Mouse (Mus musculus) large intestine, adult 2 months (tissue): ENCODE data around the gene Olfr680-ps1. TPM values are rescaled to one million over a fixed set of nuclear protein-coding genes. Genes with fewer than 3 reads are reported as not detected.
"Not testable (repeated sequence)": the region's sequence is repeated elsewhere in the genome, so short reads cannot be mapped to it uniquely, and the experiment has no call there.

ENCODE experiments used
- DNase-seq: peaks from one replicate; pipeline ENCODE4 v3.0.0-alpha.2; 2012; ENCODE audit warnings: low read depth, low spot score
- WGBS: fragments of 180-500 bp; shearing (Covaris S2); methylation state at CpG from one replicate; pipeline ENCODE4 v1.1.7; 2018; 5-methylcytosine and 5-hydroxymethylcytosine counted together
- polyA plus RNA-seq: library from polyadenylated mRNA; depleted of rRNA; stranded (reverse); fragments of >200 nt; gene quantifications from 2 replicates; pipeline ENCODE4 v1.2.3, GENCODE M21; 2012; rRNA removed

Gene Olfr680-ps1
- polyA plus RNA-seq = not detected in 2 replicates

DNA sequence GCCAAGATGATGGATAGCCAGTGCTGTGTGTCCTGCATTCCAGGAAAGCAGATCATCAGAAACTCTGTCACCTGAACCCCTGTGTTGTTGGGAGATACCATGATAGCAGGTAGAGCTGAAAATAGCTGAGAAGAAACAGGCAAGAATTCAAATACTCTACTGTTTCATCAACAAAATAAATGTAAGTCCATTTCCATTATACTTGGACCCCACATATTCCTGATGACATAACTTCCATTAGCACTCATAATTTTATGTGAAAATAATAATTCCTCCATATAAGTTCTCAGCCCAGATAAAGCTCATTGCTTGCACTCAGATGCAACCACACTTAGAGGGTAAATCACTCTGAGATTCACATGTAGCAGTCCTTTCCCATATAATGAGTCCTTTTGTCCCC, at the start of gene Olfr680-ps1:
Gene Olfr680-ps1, minus strand, starts transcription at position 101 of the 400 bp plus-strand sequence.
- not testable (repeated sequence) for DNase-seq

DNA sequence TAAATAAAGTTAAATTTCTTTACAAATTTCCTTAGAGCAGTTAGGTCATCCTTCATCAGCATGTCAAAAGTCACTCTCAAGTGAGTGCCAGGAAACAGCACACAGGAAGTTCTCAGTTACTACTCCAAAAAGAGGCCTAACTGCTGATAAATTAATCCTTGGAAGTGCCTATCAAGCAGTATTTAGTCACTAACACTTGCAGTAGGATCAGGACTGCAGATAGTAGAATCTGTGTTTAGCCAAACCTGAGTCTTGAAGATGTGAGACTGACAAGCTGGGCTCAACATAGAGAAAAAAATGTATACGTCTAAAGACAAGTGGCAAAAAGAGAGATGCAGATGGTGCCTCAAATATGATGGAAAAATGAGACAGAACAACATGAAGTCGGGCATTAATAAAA, 48.7 kb upstream of the Olfr680-ps1 start:
- DNase-seq = no peak
- WGBS = 72% methylated on average over 2 of the region's 2 CpGs

DNA sequence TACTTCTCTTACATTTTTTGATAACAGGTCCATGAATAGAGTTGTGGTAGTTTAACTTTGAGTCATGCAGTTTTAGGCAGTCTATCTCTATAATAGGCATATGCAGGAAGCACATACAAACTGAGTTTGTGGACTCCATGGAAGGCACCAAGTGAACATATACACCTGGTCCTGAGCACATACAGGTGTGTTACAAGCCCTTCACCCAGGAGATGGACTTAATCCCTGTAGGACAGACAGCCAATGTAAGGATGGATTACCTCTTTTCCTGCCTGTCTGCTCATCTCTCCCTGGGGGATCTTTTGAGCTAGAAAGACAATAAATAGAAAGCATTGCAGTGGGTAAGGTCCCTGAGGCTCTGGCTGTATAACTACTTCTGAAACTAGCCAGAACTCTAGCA, 23.9 kb upstream of the Olfr680-ps1 start, which contains the start of gene Olfr681:
Gene Olfr681, plus strand, starts transcription at position 301 of the 400 bp plus-strand sequence.
- DNase-seq = no peak

DNA sequence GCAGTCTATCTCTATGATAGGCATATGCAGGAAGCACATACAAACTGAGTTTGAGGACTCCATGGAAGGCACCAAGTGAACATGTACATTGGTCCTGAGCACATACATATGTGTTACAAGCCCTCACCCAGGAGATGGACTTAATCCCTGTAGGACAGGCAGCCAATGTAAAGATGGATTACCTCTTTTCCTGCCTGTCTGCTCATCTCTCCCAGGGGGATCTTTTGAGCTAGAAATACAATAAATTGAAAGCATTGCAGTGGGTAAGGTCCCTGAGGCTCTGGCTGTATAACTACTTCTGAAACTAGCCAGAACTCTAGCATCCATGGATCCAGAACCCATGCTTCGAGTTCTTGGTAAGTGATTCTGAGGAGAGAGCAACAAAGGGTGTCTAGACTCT, 11.7 kb downstream of the Olfr680-ps1 start, which contains the start of gene Olfr679:
Gene Olfr679, plus strand, starts transcription at position 301 of the 400 bp plus-strand sequence.
- DNase-seq = no peak
- WGBS = 41% methylated on average over 1 of the region's 1 CpGs

DNA sequence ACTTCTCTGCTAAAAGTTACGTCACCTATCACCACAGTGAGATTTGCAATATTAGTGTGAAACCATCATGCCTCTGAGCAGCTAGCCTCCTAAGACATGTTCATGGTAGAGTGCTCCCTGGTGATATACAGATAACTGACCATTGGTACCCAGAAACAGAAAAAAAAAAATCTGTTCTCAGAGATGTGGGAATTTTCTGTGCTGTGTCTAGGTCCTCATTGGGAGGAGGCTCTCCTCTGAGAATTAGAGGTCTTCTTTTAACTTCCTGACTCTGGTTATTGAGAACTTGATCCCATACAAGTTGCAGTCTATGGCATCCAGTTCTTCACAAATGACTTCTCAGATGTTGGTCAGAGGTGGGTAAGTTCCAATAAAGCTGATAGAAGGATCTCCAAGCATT, 28.4 kb downstream of the Olfr680-ps1 start, which contains the start of gene Olfr678:
Gene Olfr678, plus strand, starts transcription at position 301 of the 400 bp plus-strand sequence.
- no peak for DNase-seq
- WGBS = 75% methylated on average over 1 of the region's 1 CpGs

DNA sequence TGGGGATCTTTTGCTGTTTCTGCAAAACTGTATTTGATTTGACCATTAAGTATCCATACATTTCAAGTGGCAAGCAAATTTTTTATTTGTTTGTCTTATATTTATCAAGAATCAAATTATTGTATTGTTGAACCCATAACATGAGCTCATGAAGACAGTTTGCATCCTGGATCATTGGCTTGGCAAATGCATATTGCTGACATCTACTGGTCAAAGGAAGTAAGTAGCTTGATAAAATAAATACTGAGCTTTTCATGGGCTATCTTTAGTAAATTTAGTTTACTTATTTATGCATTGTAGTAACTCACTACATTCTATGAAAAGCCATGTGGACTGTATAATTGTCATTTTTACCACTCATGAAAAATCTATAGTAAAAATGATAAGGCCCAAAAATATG, 33.7 kb downstream of the Olfr680-ps1 start:
- DNase-seq = no peak

Other genes with a start within 250 kb of the Olfr680-ps1 start
- not detected in 2 replicates for gene Usp17la, start 235.8 kb downstream of the Olfr680-ps1 start, polyA plus RNA-seq
- not detected in 2 replicates for gene Olfr665, start 214.8 kb downstream of the Olfr680-ps1 start, polyA plus RNA-seq
- gene Olfr666, start 196.9 kb downstream of the Olfr680-ps1 start, polyA plus RNA-seq = not detected in 2 replicates
- gene Olfr667, start 171.3 kb downstream of the Olfr680-ps1 start, polyA plus RNA-seq = not detected in 2 replicates
- gene Olfr668, start 164.8 kb downstream of the Olfr680-ps1 start, polyA plus RNA-seq = not detected in 2 replicates
- not detected in 2 replicates for gene Olfr669, start 158.6 kb downstream of the Olfr680-ps1 start, polyA plus RNA-seq
- not detected in 2 replicates for gene Olfr670, start 130.2 kb downstream of the Olfr680-ps1 start, polyA plus RNA-seq
- not detected in 2 replicates for gene Olfr671, start 113.7 kb downstream of the Olfr680-ps1 start, polyA plus RNA-seq
- not detected in 2 replicates for gene Olfr672, start 90.8 kb downstream of the Olfr680-ps1 start, polyA plus RNA-seq
- gene Olfr675, start 64.4 kb downstream of the Olfr680-ps1 start, polyA plus RNA-seq = not detected in 2 replicates
- not detected in 2 replicates for gene Olfr676, start 60.1 kb downstream of the Olfr680-ps1 start, polyA plus RNA-seq
- gene Olfr677, start 41.4 kb downstream of the Olfr680-ps1 start, polyA plus RNA-seq = not detected in 2 replicates
- gene Olfr678, start 28.3 kb downstream of the Olfr680-ps1 start, polyA plus RNA-seq = not detected in 2 replicates
- gene Olfr679, start 11.6 kb downstream of the Olfr680-ps1 start, polyA plus RNA-seq = not detected in 2 replicates
- not detected in 2 replicates for gene Olfr681, start 24.0 kb upstream of the Olfr680-ps1 start, polyA plus RNA-seq
- not detected in 2 replicates for gene Olfr683, start 54.2 kb upstream of the Olfr680-ps1 start, polyA plus RNA-seq
- gene Olfr684, start 70.8 kb upstream of the Olfr680-ps1 start, polyA plus RNA-seq = not detected in 2 replicates
- gene Olfr685, start 93.2 kb upstream of the Olfr680-ps1 start, polyA plus RNA-seq = not detected in 2 replicates
- not detected in 2 replicates for gene Olfr686, start 114.7 kb upstream of the Olfr680-ps1 start, polyA plus RNA-seq
- gene Olfr688, start 195.3 kb upstream of the Olfr680-ps1 start, polyA plus RNA-seq = not detected in 2 replicates
- not detected in 2 replicates for gene Olfr689, start 218.3 kb upstream of the Olfr680-ps1 start, polyA plus RNA-seq
- not detected in 2 replicates for gene Olfr690, start 241.3 kb upstream of the Olfr680-ps1 start, polyA plus RNA-seq
- gene Olfr691, start 249.5 kb upstream of the Olfr680-ps1 start, polyA plus RNA-seq = not detected in 2 replicates